Mouse (Mus musculus) E14TG2a.4 (cell line): ENCODE measurements around the gene Sufu.
A peak's percentile ranks its signal among the peaks of the same experiment; 100 is the strongest.

Experiments
- H3K27me3 ChIP-seq: 2 replicates; pipeline ENCODE4 v1.6.1; 2014; ENCODE audit warnings: low read length, control low read depth; ENCODE audit not compliant: insufficient read depth
- H3K36me3 ChIP-seq: 2 replicates; pipeline ENCODE4 v1.6.1; 2014; ENCODE audit warnings: low read length, control low read depth; ENCODE audit not compliant: insufficient read depth
- H3K4me1 ChIP-seq: replicated peaks from 2 replicates; pipeline ENCODE4 v1.6.1; 2014; ENCODE audit warnings: low read depth, low read length, control low read depth
- H3K4me3 ChIP-seq: replicated peaks from 2 replicates; pipeline ENCODE4 v1.5.1; 2014; ENCODE audit warnings: mild to moderate bottlenecking, low read length
- H3K9me3 ChIP-seq: 2 replicates; pipeline ENCODE4 v1.6.1; 2014; ENCODE audit warnings: low read length, control low read depth
- CTCF ChIP-seq: conservative IDR thresholded peaks from 2 replicates; pipeline ENCODE4 v1.5.1; 2014; ENCODE audit warnings: low read length
- NANOG ChIP-seq: IDR thresholded peaks from 2 replicates; pipeline ENCODE4 v1.6.1; 2014; ENCODE audit warnings: borderline replicate concordance, low read length, mixed read lengths
- POU5F1 ChIP-seq: IDR thresholded peaks from 2 replicates; pipeline ENCODE4 v1.6.1; 2014; ENCODE audit warnings: low read length, borderline replicate concordance

Gene Sufu

DNA sequence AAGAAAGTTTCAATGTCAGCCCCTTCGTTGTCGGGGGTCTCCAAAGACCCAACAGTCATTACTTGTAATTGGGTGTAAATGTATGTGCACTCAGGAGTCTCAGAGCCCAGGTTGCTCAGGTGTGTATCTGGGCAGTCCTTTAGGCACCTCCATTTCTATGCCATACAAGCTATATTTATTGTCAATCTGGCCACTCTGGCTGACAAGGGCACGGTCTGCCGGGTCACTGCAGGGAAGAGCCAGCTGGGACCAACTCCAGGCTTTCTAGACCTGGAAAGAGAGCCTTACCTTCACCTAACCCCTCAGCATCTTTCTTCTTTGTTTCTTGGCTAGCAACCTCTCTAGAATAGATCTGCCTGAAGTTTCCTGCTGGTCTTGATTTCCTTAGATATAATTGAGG lies 113.0 kb downstream of the Sufu start:
- TF ChIP-seq POU5F1: no peak
- no peak for TF ChIP-seq CTCF
- no peak for TF ChIP-seq NANOG
- H3K27me3 ChIP-seq: no peaks in the 10 kb centered on the region
- H3K36me3 ChIP-seq: peaks cover 95% of the 10 kb centered on the region
- H3K9me3 ChIP-seq: no peaks in the 10 kb centered on the region
- no peak overlapping the region for H3K4me3 ChIP-seq
- H3K4me1 ChIP-seq: peaks cover 98% of the 10 kb centered on the region

DNA sequence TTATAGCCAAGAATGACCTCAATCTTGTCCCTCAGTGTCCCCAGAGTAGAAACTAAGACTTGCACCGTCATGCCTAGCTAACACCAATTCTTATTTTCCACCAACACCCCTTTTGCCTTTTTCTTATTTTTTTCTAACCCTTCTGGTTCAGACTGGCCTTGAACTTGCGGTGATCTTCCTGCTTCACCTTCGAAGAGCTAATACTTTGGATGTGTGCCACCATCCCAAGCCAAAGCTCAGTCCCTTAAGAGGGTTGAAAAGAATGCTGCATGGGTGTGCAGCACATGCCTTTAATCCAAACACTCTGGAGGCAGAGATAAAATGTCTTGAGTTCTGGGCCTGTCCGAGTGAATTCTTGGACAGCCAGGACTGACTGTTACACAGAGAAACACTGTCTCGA lies 113.7 kb downstream of the Sufu start:
- H3K27me3 ChIP-seq: no peaks in the 10 kb centered on the region
- H3K4me3 ChIP-seq: peak overlapping the region; percentile 37; the same call in 1 of the 2 replicates
- H3K9me3 ChIP-seq: no peaks in the 10 kb centered on the region
- peaks cover 95% of the 10 kb centered on the region for H3K36me3 ChIP-seq
- TF ChIP-seq CTCF (no peak), NANOG (no peak), POU5F1 (no peak)
- peaks cover 98% of the 10 kb centered on the region for H3K4me1 ChIP-seq

DNA sequence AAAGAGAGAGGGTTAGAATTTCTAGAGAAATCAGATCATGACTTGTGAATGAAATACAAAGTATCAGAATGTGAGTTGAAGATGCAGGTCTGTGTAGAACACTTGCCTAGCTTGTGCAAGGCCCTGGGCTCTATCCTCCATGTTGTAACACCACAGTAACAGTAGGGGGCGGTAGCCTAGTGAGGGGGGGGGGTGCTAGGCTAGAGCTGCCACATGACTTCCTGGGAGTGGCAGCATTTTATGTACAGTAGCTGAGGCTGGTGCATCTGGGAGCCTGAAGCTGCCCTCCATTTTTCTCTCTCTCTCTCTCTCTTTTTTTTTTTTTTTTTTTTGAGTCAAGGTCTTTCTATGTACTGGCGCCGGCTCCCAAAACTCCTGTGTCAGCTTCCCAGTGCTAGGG lies 114.1 kb downstream of the Sufu start:
- TF ChIP-seq POU5F1 (no peak), CTCF (peak; percentile 92)

DNA sequence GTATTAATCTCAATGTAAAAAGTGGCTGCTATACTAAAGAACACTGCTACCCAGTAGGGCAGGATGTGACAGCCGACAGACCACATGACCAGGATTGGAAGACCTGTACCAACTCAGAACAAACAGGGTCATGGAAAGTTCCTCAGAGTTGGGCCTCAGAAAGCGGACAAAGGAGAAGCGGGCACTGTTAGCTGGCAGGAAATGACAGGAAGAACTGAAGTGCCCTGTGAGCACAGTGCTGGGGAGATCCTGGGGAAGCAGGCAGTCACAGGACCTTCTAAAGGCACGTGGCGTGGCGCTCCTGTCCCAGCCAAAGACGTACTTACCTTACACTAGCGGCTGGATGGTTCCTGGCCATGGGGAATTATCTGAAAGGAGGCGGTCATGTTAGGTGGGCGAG lies 114.6 kb downstream of the Sufu start:
- peaks cover 94% of the 10 kb centered on the region for H3K36me3 ChIP-seq
- no peaks in the 10 kb centered on the region for H3K9me3 ChIP-seq
- H3K27me3 ChIP-seq: no peaks in the 10 kb centered on the region
- peaks cover 96% of the 10 kb centered on the region for H3K4me1 ChIP-seq
- TF ChIP-seq CTCF (no peak), POU5F1 (no peak), NANOG (no peak)
- peak overlapping the region; percentile 64 for H3K4me3 ChIP-seq

More for the DNA sequence above, 114.1 kb downstream of the Sufu start:
- Histone ChIP-seq H3K4me1 (peaks cover 98% of the 10 kb centered on the region), H3K36me3 (peaks cover 95% of the 10 kb centered on the region), H3K27me3 (no peaks in the 10 kb centered on the region), H3K4me3 (peak overlapping the region; percentile 64), H3K9me3 (no peaks in the 10 kb centered on the region)

DNA sequence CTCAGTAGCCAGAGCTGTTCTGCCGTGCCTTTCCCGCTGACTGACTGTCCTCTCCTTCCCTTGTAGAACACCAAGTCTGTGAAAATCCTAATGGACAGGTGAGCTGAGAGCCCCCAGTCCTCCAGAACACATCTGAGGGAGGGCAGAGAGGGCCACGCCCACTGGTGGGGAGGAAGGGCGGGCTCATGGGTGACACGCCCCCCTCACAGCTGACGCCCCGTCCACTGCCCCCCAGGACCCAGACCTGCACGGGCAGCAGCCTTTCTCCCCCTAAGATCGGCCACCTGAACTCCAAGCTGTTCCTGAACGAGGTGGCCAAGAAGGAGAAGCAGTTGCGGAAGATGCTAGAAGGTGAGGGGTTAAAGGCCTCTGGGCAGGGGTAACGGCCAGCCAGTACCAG lies 117.7 kb downstream of the Sufu start:
- peaks cover 94% of the 10 kb centered on the region for H3K4me1 ChIP-seq
- H3K36me3 ChIP-seq: peaks cover 75% of the 10 kb centered on the region
- H3K9me3 ChIP-seq: no peaks in the 10 kb centered on the region
- peak overlapping the region; percentile 60 for H3K4me3 ChIP-seq
- H3K27me3 ChIP-seq: no peaks in the 10 kb centered on the region
- TF ChIP-seq CTCF (no peak), NANOG (no peak)

DNA sequence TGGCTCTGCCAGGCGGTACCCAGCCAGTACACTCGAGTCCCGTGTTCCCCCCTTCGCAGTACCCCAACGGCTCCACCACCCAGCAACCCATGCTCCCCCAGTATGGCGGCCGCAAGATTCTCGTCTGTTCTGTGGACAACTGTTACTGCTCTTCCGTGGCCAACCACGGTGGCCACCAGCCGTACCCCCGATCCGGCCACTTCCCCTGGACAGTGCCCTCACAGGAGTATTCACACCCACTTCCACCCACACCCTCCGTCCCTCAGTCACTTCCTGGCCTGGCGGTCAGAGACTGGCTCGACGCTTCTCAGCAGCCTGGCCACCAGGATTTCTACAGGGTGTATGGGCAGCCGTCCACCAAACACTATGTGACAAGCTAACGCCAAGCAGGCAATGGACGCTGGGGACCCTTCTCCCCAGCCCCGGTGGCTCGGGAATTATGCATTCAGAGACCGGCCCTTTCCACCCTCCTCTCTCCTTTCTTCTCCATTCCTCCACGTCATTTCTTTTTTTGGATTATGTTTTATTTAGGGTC lies 118.7 kb downstream of the Sufu start:
- Histone ChIP-seq H3K36me3 (peaks cover 66% of the 10 kb centered on the region), H3K9me3 (no peaks in the 10 kb centered on the region), H3K4me3 (peak overlapping the region; percentile 60), H3K4me1 (peaks cover 94% of the 10 kb centered on the region), H3K27me3 (no peaks in the 10 kb centered on the region)
- TF ChIP-seq NANOG (no peak), POU5F1 (no peak), CTCF (no peak)

DNA sequence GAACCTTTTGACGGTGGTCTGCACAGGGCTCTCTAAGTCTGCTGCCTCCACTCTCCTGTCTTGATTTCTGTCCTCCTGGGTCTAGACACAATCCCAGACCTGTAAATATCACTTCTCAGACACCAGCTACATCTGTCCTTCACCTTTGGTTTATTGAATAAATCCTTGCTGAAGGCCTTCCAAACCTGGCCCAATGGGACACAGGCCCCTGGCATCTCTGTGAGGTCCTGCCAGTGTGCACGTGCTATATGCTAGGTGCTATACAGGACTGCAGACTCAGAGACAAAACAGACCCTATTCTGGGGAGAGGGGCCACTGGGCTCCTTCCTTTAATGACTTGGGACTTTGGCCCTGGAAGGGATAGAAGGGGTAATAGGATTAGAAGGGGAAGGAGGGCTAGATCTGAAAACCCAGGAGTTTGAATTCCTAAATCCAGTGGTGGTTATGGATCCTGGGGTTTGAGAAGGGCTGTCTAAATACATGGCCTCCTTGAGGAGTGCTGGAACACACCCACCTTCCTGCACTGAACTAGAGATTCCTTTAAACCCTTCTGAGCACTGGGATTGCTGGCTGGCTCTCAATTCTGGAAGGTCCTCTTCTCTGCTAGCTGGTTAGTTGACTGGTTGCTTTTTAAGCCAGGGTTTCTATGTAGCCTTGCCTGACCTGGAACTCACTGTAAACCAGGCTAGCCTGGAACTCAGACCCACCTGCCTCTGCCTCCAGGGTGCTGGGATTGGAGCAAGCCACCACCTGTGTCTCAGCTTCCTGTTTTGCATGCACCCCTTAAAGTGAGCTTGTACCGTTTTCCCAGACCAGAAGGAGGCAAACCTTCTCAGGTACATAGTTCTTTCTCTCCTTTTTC lies 120.2 kb downstream of the Sufu start:
- peaks cover 94% of the 10 kb centered on the region for H3K4me1 ChIP-seq
- TF ChIP-seq NANOG (no peak), POU5F1 (no peak), CTCF (no peak)
- no peak overlapping the region for H3K4me3 ChIP-seq
- H3K9me3 ChIP-seq: no peaks in the 10 kb centered on the region
- H3K36me3 ChIP-seq: peaks cover 55% of the 10 kb centered on the region
- no peaks in the 10 kb centered on the region for H3K27me3 ChIP-seq

DNA sequence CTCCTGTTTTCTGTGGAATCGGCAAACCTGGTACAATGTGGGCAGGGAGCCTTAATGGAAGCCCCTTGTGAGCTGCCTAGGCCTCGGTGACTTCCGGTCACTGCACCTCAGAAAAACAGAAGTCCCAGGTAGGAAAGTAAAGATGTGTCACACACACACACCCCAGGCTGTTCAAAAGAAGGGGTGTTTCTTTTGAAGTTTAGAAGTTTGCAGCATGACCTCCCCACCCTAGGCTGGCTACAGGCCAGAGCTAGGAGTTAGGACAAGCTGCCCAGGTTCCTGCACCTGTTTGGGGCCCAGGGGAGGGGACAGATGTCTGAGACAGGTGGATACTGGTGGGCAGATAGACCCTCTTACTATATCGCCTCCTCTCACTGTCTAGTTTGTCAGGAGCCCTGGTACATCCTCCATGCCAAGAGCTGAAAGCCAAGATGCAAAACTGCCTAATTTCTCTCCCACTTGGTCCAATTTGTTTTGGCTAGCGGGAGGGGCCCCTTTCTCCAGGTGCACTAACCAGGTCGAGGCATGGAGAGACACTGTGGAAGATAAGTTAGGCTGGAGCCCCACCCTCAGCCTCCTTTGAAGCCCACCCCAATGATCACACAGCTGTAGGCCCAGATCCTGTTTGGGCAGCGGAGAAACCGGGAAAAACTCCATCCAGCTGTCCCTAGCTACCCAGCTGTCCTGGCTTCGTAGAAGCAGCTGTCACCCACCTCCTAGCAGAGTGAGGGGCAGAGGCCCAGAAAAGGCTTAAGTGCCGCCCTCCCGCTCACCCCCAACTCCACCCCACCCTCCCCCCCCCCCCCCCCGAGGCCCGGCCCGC lies 121.0 kb downstream of the Sufu start:
- Histone ChIP-seq H3K36me3 (peaks cover 46% of the 10 kb centered on the region), H3K4me1 (peaks cover 94% of the 10 kb centered on the region), H3K27me3 (no peaks in the 10 kb centered on the region), H3K4me3 (peak overlapping the region; percentile 27; the same call in 1 of the 2 replicates), H3K9me3 (no peaks in the 10 kb centered on the region)
- TF ChIP-seq CTCF (no peak), NANOG (no peak)

DNA sequence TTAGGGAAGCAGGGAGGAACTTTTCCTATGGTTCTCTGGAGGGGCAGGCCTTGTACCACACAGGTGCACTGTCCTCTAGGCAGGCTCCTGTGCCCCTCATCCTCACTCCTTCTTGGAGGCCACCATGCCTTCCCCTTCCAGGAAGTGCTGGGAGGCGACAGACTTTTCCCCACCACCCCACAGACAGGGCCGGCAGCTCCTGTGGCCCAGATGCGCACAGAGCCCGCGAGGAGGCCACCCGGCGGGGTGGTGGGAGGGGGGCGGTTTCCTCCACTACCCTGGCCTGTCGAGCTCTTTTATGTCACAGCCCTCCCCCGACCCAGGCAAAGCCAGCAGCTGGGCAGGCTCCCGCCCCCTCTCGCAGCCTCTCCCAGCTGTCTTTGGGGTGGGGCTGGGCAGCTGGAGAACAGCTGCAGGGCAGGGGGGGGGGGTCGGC lies 121.7 kb downstream of the Sufu start:
- H3K4me1 ChIP-seq: peaks cover 92% of the 10 kb centered on the region
- H3K36me3 ChIP-seq: peaks cover 40% of the 10 kb centered on the region
- H3K9me3 ChIP-seq: no peaks in the 10 kb centered on the region
- no peaks in the 10 kb centered on the region for H3K27me3 ChIP-seq
- TF ChIP-seq CTCF (no peak), POU5F1 (no peak), NANOG (no peak)
- H3K4me3 ChIP-seq: peak overlapping the region; percentile 60; the same call in 1 of the 2 replicates
